Mouse (Mus musculus): ENCODE data around the gene Gm17617. TPM values are rescaled to one million over a fixed set of nuclear protein-coding genes. Genes with fewer than 3 reads are reported as not detected.

Gm17617 gene
- not detected in 2 replicates for polyA plus RNA-seq (2016; fragmentation: Nextera tagmentation; extraction: Ambion mirVana)

GRCm38 (mm10) chr13:55133448-55133847, at the start of gene Gm17617:
Gene Gm17617, minus strand, starts transcription at chr13:55133548.
- Histone ChIP-seq H3K27me3 (ENCODE audit: low read depth, poor library complexity, severe bottlenecking) (no peaks in the 10 kb centered on the region), H3K36me3 (peaks cover 55% of the 10 kb centered on the region), H3K4me1 (peaks cover 8% of the 10 kb centered on the region), H3K9me3 (replicated peaks) (no peaks in the 10 kb centered on the region), H3K27ac (replicated peaks) (no peak within 1 kb of the TSS), H3K4me3 (no peak within 1 kb of the TSS)
- no peak for DNase-seq (ENCODE audit: low spot score)
- WGBS = 100% methylated on average over 2 of the region's 2 CpGs

- Histone ChIP-seq H3K9me3 (replicated peaks) (no peaks in the 10 kb centered on the region), H3K4me3 (peak overlapping the region; percentile 50), H3K36me3 (no peaks in the 10 kb centered on the region), H3K27ac (replicated peaks) (peak overlapping the region; percentile 83), H3K27me3 (ENCODE audit: low read depth, poor library complexity, severe bottlenecking) (no peaks in the 10 kb centered on the region), H3K4me1 (peaks cover 11% of the 10 kb centered on the region)
- WGBS = 4% methylated on average over 23 of the region's 23 CpGs
- peak; percentile 77 for DNase-seq (ENCODE audit: low spot score)
Measured at GRCm38 (mm10) chr13:55182173-55182894, 49.0 kb upstream of the Gm17617 start.

- Histone ChIP-seq H3K27ac (replicated peaks) (no peak overlapping the region), H3K36me3 (no peaks in the 10 kb centered on the region), H3K4me1 (peaks cover 11% of the 10 kb centered on the region), H3K4me3 (peak overlapping the region; percentile 50; the same call in 1 of the 2 replicates), H3K27me3 (ENCODE audit: low read depth, poor library complexity, severe bottlenecking) (no peaks in the 10 kb centered on the region), H3K9me3 (replicated peaks) (no peaks in the 10 kb centered on the region)
- WGBS = 76% methylated on average over 2 of the region's 2 CpGs
- no peak for DNase-seq (ENCODE audit: low spot score)
Measured at GRCm38 (mm10) chr13:55181786-55182172, 48.4 kb upstream of the Gm17617 start.

- H3K27ac ChIP-seq (replicated peaks) = no peak overlapping the region
- no peaks in the 10 kb centered on the region for H3K36me3 ChIP-seq
- no peaks in the 10 kb centered on the region for H3K27me3 ChIP-seq (ENCODE audit: low read depth, poor library complexity, severe bottlenecking)
- peaks cover 13% of the 10 kb centered on the region for H3K4me1 ChIP-seq
- WGBS = 95% methylated on average over 3 of the region's 3 CpGs
- no peak overlapping the region for H3K4me3 ChIP-seq
- DNase-seq (ENCODE audit: low spot score) = no peak
- no peaks in the 10 kb centered on the region for H3K9me3 ChIP-seq (replicated peaks)
Measured at GRCm38 (mm10) chr13:55179591-55179990, 46.2 kb upstream of the Gm17617 start.

- 34% methylated on average over 2 of the region's 2 CpGs for WGBS
- H3K4me3 ChIP-seq = no peak overlapping the region
- H3K4me1 ChIP-seq = peaks cover 19% of the 10 kb centered on the region
- H3K36me3 ChIP-seq = no peaks in the 10 kb centered on the region
- 0 out of 2 replicates have a peak overlapping the region, but pooled peaks have one; percentile 49 for H3K27ac ChIP-seq (replicated peaks)
- no peaks in the 10 kb centered on the region for H3K27me3 ChIP-seq (ENCODE audit: low read depth, poor library complexity, severe bottlenecking)
- DNase-seq (ENCODE audit: low spot score) = peak; percentile 75
- H3K9me3 ChIP-seq (replicated peaks) = no peaks in the 10 kb centered on the region
Measured at GRCm38 (mm10) chr13:55178556-55178955, 45.2 kb upstream of the Gm17617 start.

GRCm38 (mm10) chr13:55177903-55178496, 44.7 kb upstream of the Gm17617 start:
- WGBS = 65% methylated on average over 4 of the region's 4 CpGs
- no peak for DNase-seq (ENCODE audit: low spot score)
- Histone ChIP-seq H3K4me1 (peaks cover 19% of the 10 kb centered on the region), H3K4me3 (no peak overlapping the region), H3K36me3 (no peaks in the 10 kb centered on the region), H3K27me3 (ENCODE audit: low read depth, poor library complexity, severe bottlenecking) (no peaks in the 10 kb centered on the region), H3K9me3 (replicated peaks) (no peaks in the 10 kb centered on the region), H3K27ac (replicated peaks) (peak overlapping the region; percentile 49; the same call in 1 of the 2 replicates)

- no peak for DNase-seq (ENCODE audit: low spot score)
- H3K4me1 ChIP-seq = peaks cover 29% of the 10 kb centered on the region
Measured at GRCm38 (mm10) chr13:55176265-55176664, 42.9 kb upstream of the Gm17617 start.

GRCm38 (mm10) chr13:55174347-55174746, 41.0 kb upstream of the Gm17617 start:
- H3K4me3 ChIP-seq = no peak overlapping the region
- WGBS = 72% methylated on average over 11 of the region's 11 CpGs
- peaks cover 9% of the 10 kb centered on the region for H3K27me3 ChIP-seq (ENCODE audit: low read depth, poor library complexity, severe bottlenecking)
- DNase-seq (ENCODE audit: low spot score) = no peak
- no peaks in the 10 kb centered on the region for H3K36me3 ChIP-seq
- no peak overlapping the region for H3K27ac ChIP-seq (replicated peaks)
- no peaks in the 10 kb centered on the region for H3K9me3 ChIP-seq (replicated peaks)
- peaks cover 32% of the 10 kb centered on the region for H3K4me1 ChIP-seq

More at GRCm38 (mm10) chr13:55176265-55176664, 42.9 kb upstream of the Gm17617 start:
- Histone ChIP-seq H3K27ac (replicated peaks) (no peak overlapping the region), H3K4me3 (no peak overlapping the region), H3K36me3 (no peaks in the 10 kb centered on the region), H3K9me3 (replicated peaks) (no peaks in the 10 kb centered on the region), H3K27me3 (ENCODE audit: low read depth, poor library complexity, severe bottlenecking) (peaks cover 9% of the 10 kb centered on the region)
- WGBS = 93% methylated on average over 6 of the region's 6 CpGs

- 48% methylated on average over 7 of the region's 7 CpGs for WGBS
- H3K4me3 ChIP-seq = peak overlapping the region; percentile 35
- no peaks in the 10 kb centered on the region for H3K9me3 ChIP-seq (replicated peaks)
- H3K27me3 ChIP-seq (ENCODE audit: low read depth, poor library complexity, severe bottlenecking) = peaks cover 9% of the 10 kb centered on the region
- H3K27ac ChIP-seq (replicated peaks) = peak overlapping the region; percentile 83
- no peak for DNase-seq (ENCODE audit: low spot score)
- H3K4me1 ChIP-seq = peaks cover 37% of the 10 kb centered on the region
- no peaks in the 10 kb centered on the region for H3K36me3 ChIP-seq
Measured at GRCm38 (mm10) chr13:55172336-55172770, 39.0 kb upstream of the Gm17617 start.

- peak overlapping the region; percentile 83 for H3K27ac ChIP-seq (replicated peaks)
- H3K4me1 ChIP-seq = peaks cover 37% of the 10 kb centered on the region
- H3K4me3 ChIP-seq = peak overlapping the region; percentile 35
- 22% methylated on average over 26 of the region's 26 CpGs for WGBS
- no peaks in the 10 kb centered on the region for H3K9me3 ChIP-seq (replicated peaks)
- peak; percentile 46 for DNase-seq (ENCODE audit: low spot score)
- no peaks in the 10 kb centered on the region for H3K36me3 ChIP-seq
- H3K27me3 ChIP-seq (ENCODE audit: low read depth, poor library complexity, severe bottlenecking) = peaks cover 9% of the 10 kb centered on the region
Measured at GRCm38 (mm10) chr13:55171517-55172335, 38.4 kb upstream of the Gm17617 start.

GRCm38 (mm10) chr13:55168958-55169369, 35.6 kb upstream of the Gm17617 start:
- Histone ChIP-seq H3K9me3 (replicated peaks) (no peaks in the 10 kb centered on the region), H3K27ac (replicated peaks) (peak overlapping the region; percentile 65), H3K27me3 (ENCODE audit: low read depth, poor library complexity, severe bottlenecking) (peaks cover 9% of the 10 kb centered on the region), H3K4me3 (no peak overlapping the region), H3K36me3 (no peaks in the 10 kb centered on the region), H3K4me1 (peaks cover 29% of the 10 kb centered on the region)
- 85% methylated on average over 13 of the region's 13 CpGs for WGBS
- DNase-seq (ENCODE audit: low spot score) = peak; percentile 29

- Histone ChIP-seq H3K27ac (replicated peaks) (peak overlapping the region; percentile 65), H3K9me3 (replicated peaks) (no peaks in the 10 kb centered on the region), H3K27me3 (ENCODE audit: low read depth, poor library complexity, severe bottlenecking) (peaks cover 9% of the 10 kb centered on the region), H3K4me3 (no peak overlapping the region), H3K4me1 (peaks cover 29% of the 10 kb centered on the region), H3K36me3 (no peaks in the 10 kb centered on the region)
- DNase-seq (ENCODE audit: low spot score) = no peak
- 93% methylated on average over 5 of the region's 5 CpGs for WGBS
Measured at GRCm38 (mm10) chr13:55168255-55168654, 34.9 kb upstream of the Gm17617 start.

All from midbrain, embryonic 10.5 days (tissue).